Mouse (Mus musculus): ENCODE data around the gene Olfr676.

DNA sequence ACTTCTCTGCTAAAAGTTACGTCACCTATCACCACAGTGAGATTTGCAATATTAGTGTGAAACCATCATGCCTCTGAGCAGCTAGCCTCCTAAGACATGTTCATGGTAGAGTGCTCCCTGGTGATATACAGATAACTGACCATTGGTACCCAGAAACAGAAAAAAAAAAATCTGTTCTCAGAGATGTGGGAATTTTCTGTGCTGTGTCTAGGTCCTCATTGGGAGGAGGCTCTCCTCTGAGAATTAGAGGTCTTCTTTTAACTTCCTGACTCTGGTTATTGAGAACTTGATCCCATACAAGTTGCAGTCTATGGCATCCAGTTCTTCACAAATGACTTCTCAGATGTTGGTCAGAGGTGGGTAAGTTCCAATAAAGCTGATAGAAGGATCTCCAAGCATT lies 31.7 kb downstream of the Olfr676 start, which contains the start of gene Olfr678:
- TF ChIP-seq CTCF (IDR thresholded peaks at IDR 0.05; ENCODE audit: borderline replicate concordance, control insufficient read depth, extremely low read depth, insufficient read depth, low read length, poor library complexity): no peak
- TF ChIP-seq POLR2A (IDR thresholded peaks at IDR 0.05; ENCODE audit: control insufficient read depth, extremely low read depth, insufficient read depth, low read length, poor library complexity): no peak
